Mouse (Mus musculus) cerebellum, adult 11 months (tissue): ENCODE data around the gene Iqcd.

Source experiments
- DNase-seq: peaks from one replicate; pipeline ENCODE4 v3.0.0; 2022

The Iqcd gene

GRCm38 (mm10) chr5:120588569-120589094 lies at the start of gene Iqcd, which contains the start of gene Tpcn1:
Gene Iqcd, plus strand, starts transcription at chr5:120589016.
Gene Tpcn1, minus strand, starts transcription at chr5:120588673.
- DNase-seq: peak; percentile 98

GRCm38 (mm10) chr5:120548236-120548850 lies 40.5 kb upstream of the Iqcd start:
- no peak for DNase-seq

GRCm38 (mm10) chr5:120550137-120550536 lies 38.7 kb upstream of the Iqcd start:
- no peak for DNase-seq

- DNase-seq: no peak
These were observed 38.1 kb upstream of the Iqcd start for GRCm38 (mm10) chr5:120550673-120551072.

GRCm38 (mm10) chr5:120555871-120556270 lies 32.9 kb upstream of the Iqcd start:
- no peak for DNase-seq

- no peak for DNase-seq
These were observed 30.8 kb upstream of the Iqcd start for GRCm38 (mm10) chr5:120558041-120558440.

- no peak for DNase-seq
These were observed 30.1 kb upstream of the Iqcd start for GRCm38 (mm10) chr5:120558762-120559161.

- DNase-seq: peak; percentile 51
These were observed 28.6 kb upstream of the Iqcd start for GRCm38 (mm10) chr5:120560129-120560615.

- peak; percentile 78 for DNase-seq
These were observed 28.1 kb upstream of the Iqcd start for GRCm38 (mm10) chr5:120560616-120561311.

- DNase-seq: peak; percentile 34
These were observed 25.6 kb upstream of the Iqcd start for GRCm38 (mm10) chr5:120562956-120563913.

- DNase-seq: no peak
These were observed 24.9 kb upstream of the Iqcd start for GRCm38 (mm10) chr5:120563914-120564311.

GRCm38 (mm10) chr5:120565171-120565905 lies 23.5 kb upstream of the Iqcd start:
- peak; percentile 33 for DNase-seq

GRCm38 (mm10) chr5:120566101-120566500 lies 22.7 kb upstream of the Iqcd start:
- peak; percentile 87 for DNase-seq

- peak; percentile 55 for DNase-seq
These were observed 22.0 kb upstream of the Iqcd start for GRCm38 (mm10) chr5:120566681-120567252.

GRCm38 (mm10) chr5:120567253-120567701 lies 21.5 kb upstream of the Iqcd start:
- peak; percentile 51 for DNase-seq

GRCm38 (mm10) chr5:120567761-120568211 lies 21.0 kb upstream of the Iqcd start:
- DNase-seq: peak; percentile 54

GRCm38 (mm10) chr5:120568336-120568768 lies 20.5 kb upstream of the Iqcd start:
- peak; percentile 56 for DNase-seq

- DNase-seq: no peak
These were observed 19.9 kb upstream of the Iqcd start for GRCm38 (mm10) chr5:120568964-120569363.

GRCm38 (mm10) chr5:120569791-120570190 lies 19.0 kb upstream of the Iqcd start:
- DNase-seq: no peak

GRCm38 (mm10) chr5:120570289-120570897 lies 18.4 kb upstream of the Iqcd start:
- no peak for DNase-seq
